Mouse (Mus musculus) embryonic facial prominence, embryonic 14.5 days (tissue): ENCODE data around the gene Sec61a2. TPM values are rescaled to one million over a fixed set of nuclear protein-coding genes. Genes with fewer than 3 reads are reported as not detected.

ENCODE experiments used
- ATAC-seq: fragments of 200-750 bp; cut with Nextera tagmentation; 2 replicates; pipeline ENCODE4 v1.8.0; 2017; ENCODE audit warnings: low read depth, moderate number of reproducible peaks, moderate TSS enrichment
- DNase-seq: peaks from one replicate; pipeline ENCODE4 v3.0.0-alpha.2; 2015; ENCODE audit warnings: low spot score
- H3K27ac ChIP-seq: fragments of 300-500 bp; sonication (generic); replicated peaks from 2 replicates; pipeline ENCODE4 v1.5.1; 2014; ENCODE audit warnings: low read depth, mild to moderate bottlenecking, low read length, moderate library complexity
- H3K27me3 ChIP-seq: fragments of 300-500 bp; sonication (generic); replicated peaks from 2 replicates; pipeline ENCODE4 v1.6.1; 2014; ENCODE audit warnings: low read length; ENCODE audit not compliant: control insufficient read depth, insufficient read depth
- H3K36me3 ChIP-seq: fragments of 300-500 bp; sonication (generic); 2 replicates; pipeline ENCODE4 v1.6.1; 2014; ENCODE audit warnings: low read length, mixed read lengths; ENCODE audit not compliant: control insufficient read depth, insufficient read depth
- H3K4me1 ChIP-seq: fragments of 300-500 bp; sonication (generic); 2 replicates; pipeline ENCODE4 v1.6.1; 2014; ENCODE audit warnings: antibody characterized with exemption, low read length; ENCODE audit not compliant: control insufficient read depth, insufficient read depth
- H3K4me2 ChIP-seq: fragments of 300-500 bp; sonication (generic); 2 replicates; pipeline ENCODE4 v1.6.1; 2014; ENCODE audit warnings: low read depth, mild to moderate bottlenecking, low read length, moderate library complexity, mixed read lengths
- H3K4me3 ChIP-seq: fragments of 300-500 bp; sonication (generic); 2 replicates; pipeline ENCODE4 v1.5.1; 2014; ENCODE audit warnings: low read depth, mild to moderate bottlenecking, low read length
- H3K9ac ChIP-seq: fragments of 300-500 bp; sonication (generic); 2 replicates; pipeline ENCODE4 v1.6.1; 2014; ENCODE audit warnings: low read depth, mild to moderate bottlenecking, low read length, moderate library complexity, mixed read lengths
- H3K9me3 ChIP-seq: fragments of 300-500 bp; sonication (generic); 2 replicates; pipeline ENCODE4 v1.6.1; 2016; ENCODE audit warnings: low read length; ENCODE audit not compliant: control insufficient read depth
- WGBS: fragments of 180-500 bp; shearing (Covaris S2); extraction: QIAGEN DNeasy Blood & Tissue Kit; methylation state at CpG from one replicate; pipeline ENCODE4 v1.1.7; 2014; 5-methylcytosine and 5-hydroxymethylcytosine counted together
- polyA plus RNA-seq: library from polyadenylated mRNA; unstranded; fragments of >200 nt; fragmentation: Nextera tagmentation; extraction: Ambion mirVana; gene quantifications from 2 replicates; pipeline ENCODE4 v1.2.1, GENCODE M21; 2014

Gene Sec61a2
- polyA plus RNA-seq, 1 experiment from 2014 or later, result 69.4 TPM

DNA sequence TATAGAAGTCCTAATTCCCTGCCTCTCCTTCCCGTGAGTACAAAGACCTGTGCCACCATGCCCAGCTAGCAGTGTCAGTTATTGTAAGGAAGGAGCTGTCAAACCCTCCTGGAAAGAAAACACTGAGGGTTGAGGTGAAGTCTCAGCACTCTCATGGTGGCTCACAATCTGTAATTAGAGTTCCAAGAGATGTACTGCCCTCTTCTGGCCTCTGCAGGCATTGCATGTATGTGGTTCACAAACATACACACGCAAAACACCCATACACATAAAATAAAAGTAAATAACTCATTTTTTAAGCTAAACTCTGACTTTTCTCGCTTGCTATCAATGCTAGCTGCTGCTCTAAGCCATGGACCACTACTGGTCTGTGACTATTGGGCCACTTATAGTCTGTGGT lies 11.4 kb upstream of the Sec61a2 start:
- ATAC-seq (no peak), DNase-seq (peak; percentile 39)
- 56% methylated on average over 3 of the region's 3 CpGs for WGBS
- H3K4me3 ChIP-seq, result no peak overlapping the region
- H3K4me1 ChIP-seq, result no peaks in the 10 kb centered on the region
- H3K9me3 ChIP-seq, result no peaks in the 10 kb centered on the region
- H3K9ac ChIP-seq, result no peak overlapping the region
- 0 out of 2 replicates have a peak, but pooled peaks cover 15% of the 10 kb centered on the region for H3K36me3 ChIP-seq
- H3K27me3 ChIP-seq, result no peaks in the 10 kb centered on the region
- no peak overlapping the region for H3K4me2 ChIP-seq
- H3K27ac ChIP-seq, result no peak overlapping the region

DNA sequence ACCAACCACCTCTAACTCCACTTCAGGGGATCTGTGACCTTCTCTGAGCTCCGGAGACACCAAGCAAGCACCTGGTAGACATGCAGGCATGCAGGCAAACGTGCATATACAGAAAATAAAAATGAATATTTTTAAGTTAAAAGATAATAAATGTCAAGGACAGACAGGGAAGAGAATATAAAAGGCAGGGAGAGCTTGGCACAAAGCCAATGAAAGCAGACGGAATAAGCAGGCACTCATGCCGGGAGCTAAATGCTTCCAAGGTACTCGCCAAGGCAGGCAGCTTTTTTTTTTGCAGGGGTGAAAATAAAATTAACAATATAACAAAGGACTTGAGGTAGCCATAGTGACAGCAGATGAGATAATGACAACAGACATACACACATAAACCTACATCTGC lies 10.9 kb upstream of the Sec61a2 start:
- ATAC-seq, result no peak
- Histone ChIP-seq H3K4me1 (no peaks in the 10 kb centered on the region), H3K4me2 (no peak overlapping the region), H3K9ac (no peak overlapping the region), H3K27ac (no peak overlapping the region), H3K36me3 (0 out of 2 replicates have a peak, but pooled peaks cover 16% of the 10 kb centered on the region), H3K27me3 (no peaks in the 10 kb centered on the region), H3K4me3 (no peak overlapping the region), H3K9me3 (no peaks in the 10 kb centered on the region)
- DNase-seq, result peak; percentile 68
- WGBS, result 26% methylated on average over 5 of the region's 5 CpGs

DNA sequence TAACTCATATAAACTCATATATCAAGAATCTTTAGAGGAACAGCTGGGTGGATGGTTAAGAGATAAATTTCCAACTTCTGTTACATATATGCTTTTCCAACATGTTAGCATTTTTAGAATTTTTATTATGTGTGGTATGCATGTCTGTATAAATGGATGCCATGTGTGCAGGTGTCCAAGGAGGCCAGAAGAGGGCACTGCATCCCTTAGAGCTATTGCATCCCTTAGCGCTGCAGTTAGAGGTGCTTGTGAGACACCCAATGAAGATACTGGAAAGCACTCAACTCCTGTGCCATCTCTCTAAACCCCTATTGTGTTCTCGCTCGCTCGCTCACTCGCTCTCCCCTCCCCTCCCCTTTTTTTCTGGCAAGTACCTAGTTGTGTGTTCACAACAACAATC lies 4.9 kb upstream of the Sec61a2 start:
- Histone ChIP-seq H3K4me3 (no peak overlapping the region), H3K4me2 (no peak overlapping the region), H3K27me3 (no peaks in the 10 kb centered on the region), H3K4me1 (no peaks in the 10 kb centered on the region), H3K36me3 (peaks cover 15% of the 10 kb centered on the region), H3K27ac (no peak overlapping the region), H3K9ac (no peak overlapping the region), H3K9me3 (no peaks in the 10 kb centered on the region)
- no peak for ATAC-seq
- 57% methylated on average over 5 of the region's 5 CpGs for WGBS
- peak; percentile 45 for DNase-seq

DNA sequence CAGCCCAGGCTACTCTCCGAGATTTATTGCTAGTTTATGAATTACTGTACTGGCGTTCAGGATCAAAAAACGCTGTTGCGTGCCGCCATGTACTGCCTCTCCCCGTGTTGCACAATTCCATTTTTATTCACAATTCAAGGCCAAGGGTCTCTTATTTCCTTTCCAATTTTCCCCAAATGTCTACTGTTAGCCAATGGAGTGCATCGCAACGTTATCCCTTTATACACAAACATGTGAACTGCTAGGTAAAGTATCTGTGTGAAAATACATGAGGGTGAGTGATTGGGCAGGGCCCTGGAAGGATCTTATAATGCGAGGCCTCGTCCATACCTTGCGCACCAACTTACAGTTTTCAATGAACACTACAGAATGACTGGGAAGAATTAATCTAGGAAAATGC lies 936 bp downstream of the Sec61a2 start:
- H3K36me3 ChIP-seq, result peaks cover 28% of the 10 kb centered on the region
- H3K4me1 ChIP-seq, result peaks cover 4% of the 10 kb centered on the region
- ATAC-seq (0 out of 2 replicates have a peak, but pooled peaks have one; percentile 12), DNase-seq (peak; percentile 12)
- H3K27ac ChIP-seq, result peak overlapping the region; percentile 85; the same call in 1 of the 2 replicates
- H3K9ac ChIP-seq, result peak overlapping the region; percentile 93
- peak overlapping the region; percentile 64 for H3K4me2 ChIP-seq
- peak overlapping the region; percentile 94 for H3K4me3 ChIP-seq
- H3K9me3 ChIP-seq, result no peaks in the 10 kb centered on the region
- 34% methylated on average over 11 of the region's 11 CpGs for WGBS
- no peaks in the 10 kb centered on the region for H3K27me3 ChIP-seq

DNA sequence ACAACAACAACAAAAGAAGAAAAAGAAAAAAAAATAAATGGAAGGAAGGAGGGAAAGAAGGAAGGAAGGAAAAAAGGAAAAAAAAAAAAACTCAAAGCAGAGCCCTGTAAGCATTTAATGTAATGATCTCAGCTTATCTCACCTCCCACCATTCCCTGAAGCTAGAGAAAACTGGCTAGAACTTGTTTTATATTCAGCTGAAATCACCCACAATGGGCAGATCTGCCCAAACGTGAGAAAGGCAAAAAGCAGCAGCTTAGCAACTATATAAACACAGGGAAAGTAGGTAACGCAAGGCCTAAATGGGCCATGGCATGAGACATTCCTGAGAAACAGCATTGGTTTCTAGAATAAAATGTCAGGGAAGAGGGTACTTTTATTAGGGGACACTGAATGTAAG lies 5.8 kb downstream of the Sec61a2 start:
- 64% methylated on average over 2 of the region's 2 CpGs for WGBS
- Histone ChIP-seq H3K27ac (no peak overlapping the region), H3K36me3 (peaks cover 60% of the 10 kb centered on the region), H3K27me3 (no peaks in the 10 kb centered on the region), H3K4me2 (no peak overlapping the region), H3K9ac (no peak overlapping the region), H3K4me3 (no peak overlapping the region), H3K4me1 (peaks cover 4% of the 10 kb centered on the region), H3K9me3 (no peaks in the 10 kb centered on the region)
- DNase-seq (peak; percentile 8), ATAC-seq (no peak)

DNA sequence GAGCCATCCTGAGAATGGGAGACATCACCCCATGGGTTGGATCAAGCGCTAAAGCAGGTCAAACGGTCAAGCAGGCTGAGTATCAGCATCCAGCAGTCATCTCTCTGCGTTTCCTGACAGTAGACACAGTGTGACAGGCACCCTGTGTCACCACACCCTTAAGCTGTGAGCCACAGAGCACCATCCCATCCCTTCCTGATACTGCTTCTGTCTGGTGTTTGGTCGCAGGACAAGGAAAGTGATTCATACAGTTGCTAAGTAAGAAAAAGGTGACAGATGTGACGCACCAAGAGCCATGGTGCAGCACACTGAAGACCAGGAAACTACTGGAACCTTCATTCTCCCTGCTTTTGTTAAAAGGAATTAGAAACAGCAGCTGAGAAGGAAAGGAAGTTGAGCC lies 6.4 kb downstream of the Sec61a2 start:
- no peak overlapping the region for H3K4me2 ChIP-seq
- no peaks in the 10 kb centered on the region for H3K9me3 ChIP-seq
- H3K27ac ChIP-seq, result no peak overlapping the region
- no peaks in the 10 kb centered on the region for H3K27me3 ChIP-seq
- no peak overlapping the region for H3K9ac ChIP-seq
- no peaks in the 10 kb centered on the region for H3K4me1 ChIP-seq
- H3K4me3 ChIP-seq, result no peak overlapping the region
- peaks cover 64% of the 10 kb centered on the region for H3K36me3 ChIP-seq
- WGBS, result 86% methylated on average over 5 of the region's 5 CpGs
- DNase-seq (no peak), ATAC-seq (no peak)

DNA sequence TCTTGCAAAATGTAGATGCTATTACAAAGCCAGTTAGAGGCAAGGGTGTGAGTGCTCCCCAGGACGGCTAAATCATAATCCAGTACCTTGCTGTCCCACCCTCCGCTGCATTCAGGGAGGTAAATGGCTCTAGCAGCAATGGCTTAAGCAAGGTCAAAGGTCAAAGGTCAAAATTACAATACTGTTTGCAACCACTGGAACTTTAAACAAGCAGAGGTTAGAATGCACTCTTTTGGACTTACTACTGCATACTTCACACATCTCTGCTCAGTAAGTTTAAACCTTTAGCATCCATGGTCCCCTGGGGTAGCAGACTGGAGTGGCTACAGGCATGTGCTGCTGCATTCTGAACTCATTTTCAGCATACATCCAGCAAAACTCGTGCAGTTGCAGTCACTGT lies 17.8 kb downstream of the Sec61a2 start:
- Histone ChIP-seq H3K36me3 (peaks cover 88% of the 10 kb centered on the region), H3K27ac (no peak overlapping the region), H3K4me2 (no peak overlapping the region), H3K9ac (no peak overlapping the region), H3K27me3 (no peaks in the 10 kb centered on the region), H3K4me1 (no peaks in the 10 kb centered on the region), H3K4me3 (no peak overlapping the region), H3K9me3 (no peaks in the 10 kb centered on the region)
- WGBS, result 80% methylated on average over 3 of the region's 3 CpGs
- DNase-seq (no peak), ATAC-seq (no peak)

DNA sequence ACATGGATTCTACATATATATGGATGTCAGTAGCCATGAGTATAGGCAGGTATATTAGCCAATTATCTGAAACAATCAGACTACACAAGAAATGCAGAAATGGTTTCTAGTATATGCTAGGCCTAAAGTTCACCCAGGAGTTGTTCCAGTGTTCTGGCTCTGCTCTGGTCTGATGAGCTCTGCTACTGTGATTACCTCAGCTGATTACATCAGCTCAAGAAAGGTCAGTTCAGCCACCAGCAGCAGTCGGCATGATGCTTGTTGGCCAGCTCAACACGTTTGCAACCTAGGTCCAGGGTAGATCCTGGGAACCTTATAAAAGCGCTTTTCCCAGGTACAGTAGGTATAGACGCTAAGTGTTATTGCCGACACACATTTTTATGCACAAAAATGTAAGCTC lies 25.5 kb downstream of the Sec61a2 start:
- ATAC-seq (no peak), DNase-seq (no peak)
- Histone ChIP-seq H3K36me3 (peaks cover 79% of the 10 kb centered on the region), H3K4me2 (no peak overlapping the region), H3K27me3 (no peaks in the 10 kb centered on the region), H3K9ac (no peak overlapping the region), H3K4me1 (no peaks in the 10 kb centered on the region), H3K27ac (no peak overlapping the region), H3K9me3 (no peaks in the 10 kb centered on the region), H3K4me3 (no peak overlapping the region)
- 93% methylated on average over 5 of the region's 5 CpGs for WGBS

DNA sequence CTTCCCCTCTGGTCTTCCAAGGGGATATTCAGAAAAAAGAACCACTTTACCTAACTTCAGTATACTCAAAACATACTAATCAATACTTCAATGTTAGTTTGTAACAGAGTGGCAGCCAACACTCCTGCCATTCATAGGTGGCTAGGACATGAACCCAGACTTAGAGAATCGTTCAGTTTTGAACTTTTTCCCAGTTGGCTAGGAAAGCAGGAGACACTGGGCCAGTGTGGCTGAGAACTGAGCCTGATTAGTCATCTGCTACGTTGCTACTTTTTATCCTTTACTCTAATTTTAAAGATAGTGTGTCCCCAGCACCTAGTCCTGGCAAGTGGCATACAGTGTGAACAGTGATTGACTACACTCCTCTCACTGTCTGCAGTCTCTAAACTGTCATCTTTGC lies 27.6 kb downstream of the Sec61a2 start:
- ATAC-seq, result no peak
- Histone ChIP-seq H3K27ac (no peak overlapping the region), H3K4me2 (no peak overlapping the region), H3K9me3 (no peaks in the 10 kb centered on the region), H3K27me3 (no peaks in the 10 kb centered on the region), H3K4me3 (no peak overlapping the region), H3K36me3 (peaks cover 79% of the 10 kb centered on the region), H3K9ac (no peak overlapping the region), H3K4me1 (no peaks in the 10 kb centered on the region)
- no peak for DNase-seq
- 83% methylated on average over 2 of the region's 2 CpGs for WGBS
